Mouse (Mus musculus): ENCODE measurements around the gene Ptpn21.
A peak's percentile ranks its signal among the peaks of the same experiment; 100 is the strongest.

The Ptpn21 gene

DNA sequence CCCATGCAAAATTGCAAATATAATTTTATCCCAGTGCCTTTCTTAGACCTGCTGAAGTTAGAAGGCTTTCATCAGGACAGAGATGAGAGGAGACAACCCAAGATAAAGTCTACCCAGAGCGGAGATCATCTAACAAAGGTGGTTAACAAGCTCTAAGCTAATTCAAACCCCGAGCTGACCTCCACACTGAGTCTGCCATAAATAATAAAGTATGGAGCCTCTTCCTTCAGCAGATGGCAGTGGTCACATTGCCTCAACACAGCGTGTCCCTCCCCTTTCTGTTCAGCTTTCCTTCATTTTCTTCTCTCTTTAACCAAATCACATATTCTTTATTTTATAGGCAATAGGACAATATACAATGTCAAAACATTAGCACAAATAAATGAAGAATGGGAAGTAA lies 16.2 kb downstream of the Ptpn21 start:
- no peak for DNase-seq (ENCODE audit: low read depth)

GRCm38 (mm10) chr12:98720628-98721027 lies 16.6 kb downstream of the Ptpn21 start:
- no peak for DNase-seq (ENCODE audit: low read depth)

- DNase-seq (ENCODE audit: low read depth), result no peak
Measured at GRCm38 (mm10) chr12:98716142-98716541, 21.1 kb downstream of the Ptpn21 start.

DNA sequence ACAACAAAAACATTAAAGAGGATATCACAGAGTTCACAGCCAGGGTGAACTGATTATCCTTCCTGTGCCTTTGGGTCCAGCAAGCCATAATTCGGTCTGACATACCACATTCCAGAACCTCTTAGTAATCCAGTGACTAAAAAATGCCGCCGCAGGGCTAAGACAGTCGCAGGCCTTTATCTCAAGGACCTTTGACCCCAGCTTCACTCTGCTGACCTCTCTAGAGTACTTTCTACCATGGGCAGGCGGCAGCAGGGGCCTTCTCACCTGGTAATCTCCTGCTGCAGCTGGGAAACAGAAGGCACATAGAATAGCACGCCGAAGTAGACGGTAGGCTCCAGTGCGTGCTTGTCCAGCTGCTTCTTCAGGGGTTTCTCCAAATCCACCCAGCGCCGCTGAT lies 22.4 kb downstream of the Ptpn21 start:
- no peak for DNase-seq (ENCODE audit: low read depth)

DNA sequence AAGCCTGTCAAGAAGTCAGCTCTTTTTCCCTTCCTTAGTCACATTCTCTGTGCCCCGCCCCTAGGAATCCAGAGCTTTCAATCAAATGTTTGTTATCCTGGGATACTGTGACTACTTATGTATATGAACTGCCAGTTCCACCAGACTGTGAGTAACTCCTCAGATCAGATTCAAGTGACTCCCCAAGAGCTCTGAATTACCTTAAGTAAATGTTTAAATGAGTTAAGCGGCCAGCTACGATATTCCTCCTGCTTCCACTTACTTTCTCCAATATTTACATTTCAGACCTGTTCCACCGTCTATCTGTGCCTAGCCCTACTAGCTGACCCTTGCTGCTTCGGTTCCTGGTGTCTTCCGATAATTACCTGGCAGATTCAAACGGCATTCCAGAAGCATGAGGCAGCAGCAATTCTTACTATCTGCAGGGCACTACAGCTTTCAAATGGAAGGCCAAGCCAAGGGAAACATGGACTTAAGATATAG lies 23.5 kb downstream of the Ptpn21 start:
- DNase-seq (ENCODE audit: low read depth), result no peak

DNA sequence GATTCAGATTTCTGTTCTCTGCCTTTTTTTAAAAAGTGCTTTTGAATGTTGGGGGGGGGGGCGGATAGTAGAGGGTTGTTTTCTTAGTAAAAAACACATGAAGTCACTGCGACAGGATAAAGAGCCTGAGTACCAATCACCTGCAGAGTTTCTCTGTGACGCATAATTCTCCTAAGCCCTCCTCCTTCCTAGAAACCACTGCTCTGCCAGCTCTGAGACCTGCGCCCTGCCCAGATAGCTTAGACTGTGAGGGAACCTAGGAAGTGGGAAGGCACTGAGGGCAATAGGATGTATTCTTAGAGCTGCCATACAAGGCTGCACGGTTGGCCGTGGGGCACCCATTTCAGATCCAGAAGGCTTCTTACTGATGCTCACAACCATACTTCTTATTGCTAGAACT lies 24.4 kb downstream of the Ptpn21 start:
- no peak for DNase-seq (ENCODE audit: low read depth)

- no peak for DNase-seq (ENCODE audit: low read depth)
Measured at GRCm38 (mm10) chr12:98703961-98704360, 33.2 kb downstream of the Ptpn21 start.

- no peak for DNase-seq (ENCODE audit: low read depth)
Measured at GRCm38 (mm10) chr12:98703554-98703953, 33.7 kb downstream of the Ptpn21 start.

GRCm38 (mm10) chr12:98701564-98701963 lies 35.6 kb downstream of the Ptpn21 start:
- DNase-seq (ENCODE audit: low read depth), result no peak

GRCm38 (mm10) chr12:98697202-98697601 lies 40.0 kb downstream of the Ptpn21 start:
- no peak for DNase-seq (ENCODE audit: low read depth)

- DNase-seq (ENCODE audit: low read depth), result no peak
Measured at GRCm38 (mm10) chr12:98690230-98690629, 47.0 kb downstream of the Ptpn21 start.

DNA sequence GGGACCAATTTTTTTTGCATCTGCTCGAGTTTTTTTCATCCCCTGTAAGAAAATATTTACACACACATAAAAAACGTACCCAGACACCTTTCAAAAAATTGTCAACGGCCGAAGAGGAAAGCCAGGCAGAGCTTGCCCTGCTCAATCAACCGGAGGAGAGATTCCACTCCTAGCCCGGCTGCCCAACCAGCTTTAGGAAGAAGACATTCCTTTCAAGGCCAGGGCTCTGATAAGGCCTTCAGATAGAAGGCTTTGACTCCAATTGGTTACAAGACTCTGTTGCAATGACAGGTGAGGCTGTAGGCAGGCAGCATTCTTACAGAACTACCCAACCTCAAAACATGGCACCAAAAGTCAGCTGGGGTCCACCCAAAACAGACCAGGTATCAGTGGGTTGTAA lies 53.6 kb downstream of the Ptpn21 start:
- no peak for DNase-seq (ENCODE audit: low read depth)

- DNase-seq (ENCODE audit: low read depth), result no peak
Measured at GRCm38 (mm10) chr12:98683171-98683570, 54.0 kb downstream of the Ptpn21 start.

DNA sequence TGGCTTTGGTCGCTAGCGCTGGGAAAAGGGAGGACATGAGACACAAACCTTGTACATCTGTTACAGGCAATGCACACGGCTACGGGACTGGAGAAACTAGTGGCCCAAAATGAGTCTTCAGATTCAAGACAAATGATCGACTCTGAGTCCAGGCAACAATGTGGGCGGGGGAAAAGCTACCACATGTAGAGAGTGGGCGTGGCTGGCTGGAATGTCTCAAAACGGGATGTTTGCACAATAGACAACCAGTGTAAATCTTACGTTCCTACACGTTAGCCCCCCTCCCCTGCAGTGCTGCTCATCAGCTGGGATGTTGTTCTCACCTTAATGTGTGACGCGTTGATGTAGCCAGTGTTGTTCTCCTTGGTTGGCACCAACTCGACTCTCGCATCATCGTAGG lies 55.0 kb downstream of the Ptpn21 start:
- no peak for DNase-seq (ENCODE audit: low read depth)

GRCm38 (mm10) chr12:98679906-98680305 lies 57.3 kb downstream of the Ptpn21 start:
- no peak for DNase-seq (ENCODE audit: low read depth)

DNA sequence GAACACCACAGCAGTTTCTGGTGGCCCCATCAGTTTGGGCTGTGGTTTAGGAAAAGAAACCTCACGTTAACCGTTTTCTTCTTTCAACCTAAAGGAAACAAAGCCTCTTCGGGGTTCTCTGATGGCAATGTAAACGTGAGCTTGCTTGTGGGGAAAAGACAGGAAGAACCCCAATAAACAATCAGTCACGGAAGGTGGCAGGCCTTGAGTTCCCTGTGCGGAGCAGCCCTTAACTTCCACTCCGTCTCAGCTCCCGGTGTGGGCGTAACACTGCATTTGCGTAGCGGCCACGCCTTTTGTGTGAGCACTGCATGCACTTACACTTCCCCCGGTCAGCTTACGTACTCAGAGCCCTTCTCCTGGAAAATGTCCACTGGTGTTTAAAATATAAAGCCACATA lies 59.9 kb downstream of the Ptpn21 start:
- peak; percentile 26 for DNase-seq (ENCODE audit: low read depth)

DNA sequence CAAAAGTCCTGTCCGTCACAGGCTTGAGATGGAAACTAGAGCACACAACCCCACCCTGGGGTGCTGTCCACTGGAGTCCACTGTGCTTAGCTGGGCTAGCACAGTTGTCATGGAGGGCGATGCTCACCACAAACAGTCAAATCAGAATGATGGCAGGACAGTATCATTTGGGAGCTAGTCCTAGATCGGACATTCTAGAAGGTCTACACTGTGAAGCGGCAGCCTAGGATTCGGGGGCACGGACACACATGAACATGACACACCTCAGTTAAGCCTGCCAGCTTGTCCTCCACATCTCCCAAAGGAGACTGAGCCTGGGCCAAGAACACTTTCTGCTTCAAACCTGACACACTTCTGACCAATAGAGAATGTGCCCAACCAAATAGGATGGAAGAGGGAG lies 60.3 kb downstream of the Ptpn21 start:
- no peak for DNase-seq (ENCODE audit: low read depth)

DNA sequence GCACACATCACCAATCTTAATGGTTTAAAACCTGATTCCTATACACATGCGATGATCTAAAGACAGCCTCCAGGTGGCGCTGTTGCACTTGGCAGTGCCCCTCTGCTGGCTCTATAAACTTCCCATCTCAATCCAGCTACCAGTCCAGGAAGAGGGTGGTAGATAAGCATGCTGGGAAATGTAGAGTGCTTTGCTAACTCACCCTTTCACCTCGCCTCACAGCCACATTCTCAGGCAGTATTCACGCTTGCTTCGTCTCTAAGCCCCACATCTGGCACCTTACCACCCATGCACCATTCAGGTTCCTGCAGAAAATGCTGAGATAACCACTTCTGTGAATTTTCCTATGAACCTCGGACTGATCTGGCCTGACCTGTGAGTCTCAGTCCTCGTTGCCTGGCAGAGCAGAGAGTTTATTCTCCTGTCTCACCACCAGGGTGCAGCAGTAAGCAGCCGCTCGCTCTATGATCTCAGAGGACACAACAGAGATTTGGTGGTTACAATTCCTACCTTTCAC lies 62.5 kb downstream of the Ptpn21 start:
- peak; percentile 69 for DNase-seq (ENCODE audit: low read depth)

- DNase-seq (ENCODE audit: low read depth), result no peak
Measured at GRCm38 (mm10) chr12:98673879-98674278, 63.3 kb downstream of the Ptpn21 start.

DNA sequence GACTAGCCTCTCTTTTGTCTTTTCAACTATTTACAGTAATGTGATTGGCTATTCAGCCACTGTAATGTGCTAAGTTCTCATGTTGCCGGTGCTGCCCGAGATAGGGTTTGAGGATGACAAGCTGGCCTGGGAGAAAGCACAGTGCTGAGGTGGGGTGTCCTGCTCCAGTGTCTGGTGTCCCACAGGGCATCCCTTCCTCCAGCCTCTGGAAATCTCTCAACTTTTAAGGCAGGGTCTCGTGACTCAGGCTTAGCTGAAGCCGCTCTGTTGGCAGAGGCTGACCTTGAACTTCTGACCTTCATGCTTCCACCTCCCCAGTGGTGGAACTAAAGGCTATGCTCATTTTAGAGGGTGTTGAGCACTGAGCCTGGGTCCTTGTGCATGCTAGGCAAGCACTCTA lies 66.8 kb downstream of the Ptpn21 start:
- no peak for DNase-seq (ENCODE audit: low read depth)

DNA sequence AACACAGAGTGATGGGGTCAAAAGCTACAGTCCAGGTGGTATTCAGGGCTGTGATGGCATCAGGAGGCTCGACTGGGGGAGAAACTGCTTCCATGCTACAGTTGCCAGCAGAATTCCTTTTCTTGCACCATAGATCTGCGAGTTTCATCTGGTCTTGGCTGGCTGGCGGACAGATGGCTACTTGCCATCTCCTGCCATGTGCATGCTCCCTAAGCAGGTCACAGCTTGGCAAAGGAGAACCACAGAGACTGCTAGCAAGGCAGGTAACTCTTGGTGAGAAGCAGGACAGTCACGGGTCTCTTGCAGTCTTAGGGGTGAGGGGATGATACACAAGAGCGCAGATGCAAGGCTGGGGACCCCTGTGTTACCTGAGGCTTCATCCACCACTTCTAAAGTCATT lies 67.3 kb downstream of the Ptpn21 start:
- DNase-seq (ENCODE audit: low read depth), result no peak

- no peak for DNase-seq (ENCODE audit: low read depth)
Measured at GRCm38 (mm10) chr12:98669086-98669485, 68.1 kb downstream of the Ptpn21 start.

DNA sequence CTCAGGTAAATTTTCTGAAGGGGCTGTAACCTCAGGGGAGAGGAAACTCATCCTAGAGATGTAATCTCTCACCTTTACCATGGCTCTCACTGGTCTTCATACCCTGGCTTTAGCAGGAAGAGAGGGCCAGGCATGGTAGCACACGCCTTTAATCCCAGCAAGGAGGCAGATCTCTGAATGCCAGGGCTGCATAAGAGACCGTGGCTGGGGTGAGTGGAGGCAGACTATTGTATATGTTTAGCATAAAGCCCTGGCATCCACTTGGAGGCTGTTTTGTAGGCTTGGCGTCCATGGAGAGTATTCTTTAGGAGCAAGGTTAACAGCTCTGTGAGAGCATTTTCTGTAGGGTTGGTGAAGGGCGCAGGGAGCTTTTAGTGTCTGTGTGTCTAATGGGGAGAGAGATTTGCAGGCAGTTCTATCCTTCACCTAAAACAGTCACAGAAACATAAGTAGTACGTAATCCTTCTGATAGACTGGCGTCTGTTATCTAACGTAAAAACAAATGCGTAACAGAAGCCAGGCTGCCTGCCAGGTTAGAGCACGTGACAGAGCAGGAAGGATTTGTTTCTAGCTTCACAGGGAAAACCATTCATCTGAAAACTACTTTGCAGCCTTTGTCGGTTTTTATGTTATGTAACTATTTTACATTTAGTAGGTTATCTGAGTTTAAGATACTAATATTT lies 68.9 kb downstream of the Ptpn21 start:
- DNase-seq (ENCODE audit: low read depth), result no peak

DNA sequence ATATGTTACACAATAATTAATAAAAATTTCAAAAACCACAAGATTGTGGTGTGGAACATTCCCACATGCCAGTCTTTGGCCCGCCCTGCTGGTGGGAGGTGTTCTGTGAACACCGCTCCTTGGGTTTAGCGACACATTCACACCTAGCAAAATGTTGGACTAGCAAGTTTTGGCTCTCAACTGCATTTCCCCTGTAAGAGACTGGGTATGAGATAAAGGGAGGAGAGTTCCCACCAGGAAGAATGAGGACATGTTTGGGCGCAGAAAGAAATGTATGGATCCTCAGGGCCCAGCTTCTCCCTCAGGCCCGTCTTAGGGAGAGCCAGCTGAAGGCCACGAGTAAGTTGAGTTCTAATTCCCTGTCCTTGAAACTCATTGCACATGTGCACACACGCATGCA lies 74.6 kb downstream of the Ptpn21 start:
- DNase-seq (ENCODE audit: low read depth), result no peak
